Mouse (Mus musculus): ENCODE results near the gene Oip5. TPM values are rescaled to one million over a fixed set of nuclear protein-coding genes. Genes with fewer than 3 reads are reported as not detected.
A peak's percentile ranks its signal among the peaks of the same experiment; 100 is the strongest.
"Not testable (repeated sequence)": the region's sequence is repeated elsewhere in the genome, so short reads cannot be mapped to it uniquely, and the experiment has no call there.

Oip5 gene
- polyA plus RNA-seq, 1 experiment from 2014 or later = 3.2 TPM

DNA sequence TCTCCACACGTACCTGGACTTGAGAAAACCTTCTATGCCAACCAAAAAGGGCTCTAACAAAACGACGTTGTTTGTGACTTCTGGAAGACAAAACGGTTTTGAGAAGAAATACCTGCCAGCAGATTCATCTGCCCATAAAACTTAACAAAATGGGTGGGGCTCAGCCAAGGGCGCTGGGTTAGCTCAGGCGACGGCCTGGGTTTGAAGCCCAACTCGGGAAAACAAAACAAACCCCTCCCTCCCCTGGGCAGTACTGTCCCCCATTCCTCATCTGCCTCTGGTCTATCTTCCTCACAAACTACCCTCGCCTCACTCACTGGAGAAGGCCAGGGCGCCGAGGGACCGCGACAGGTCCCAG lies 449 bp downstream of the Oip5 start:
- ATAC-seq (ENCODE audit: low FRiP score) = no peak; the same call in 1 of the 2 replicates
- H3K27ac ChIP-seq = no peak overlapping the region
- H3K9ac ChIP-seq = peak overlapping the region; percentile 58
- peak overlapping the region; percentile 97 for H3K4me2 ChIP-seq (replicated peaks)
- no peaks in the 10 kb centered on the region for H3K36me3 ChIP-seq (replicated peaks; ENCODE audit: control insufficient read depth, insufficient read depth)
- no peak for DNase-seq (ENCODE audit: low spot score)
- H3K9me3 ChIP-seq (ENCODE audit: control insufficient read depth, low read length) = no peaks in the 10 kb centered on the region
- under 1% methylated on average over 13 of the region's 13 CpGs for WGBS
- H3K27me3 ChIP-seq (ENCODE audit: control insufficient read depth, insufficient read depth, low read length) = no peaks in the 10 kb centered on the region
- H3K4me3 ChIP-seq (replicated peaks; ENCODE audit: low read length) = peak overlapping the region; percentile 68
- peaks cover 2% of the 10 kb centered on the region; the same call in 1 of the 2 replicates for H3K4me1 ChIP-seq (replicated peaks; ENCODE audit: control insufficient read depth, insufficient read depth, low read length)

DNA sequence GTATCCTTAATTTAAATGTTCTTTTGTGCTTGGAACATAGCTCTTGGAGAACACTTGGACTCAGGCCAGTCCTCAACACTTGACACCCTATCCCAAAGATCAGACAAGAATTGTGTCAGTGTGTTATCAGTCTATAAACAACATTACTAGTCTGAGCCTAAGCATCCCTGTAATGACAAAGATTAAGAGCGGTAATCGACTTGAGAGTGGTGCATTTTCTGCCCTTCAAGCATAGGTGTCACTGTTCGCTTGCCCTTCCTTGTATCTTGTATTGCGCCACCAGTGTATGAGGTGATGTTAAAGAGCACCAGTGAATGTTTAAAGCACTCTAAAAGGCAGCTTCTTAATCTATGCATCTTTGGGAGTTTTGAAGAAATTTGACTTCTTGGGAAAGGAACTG lies 11.2 kb downstream of the Oip5 start:
- H3K27me3 ChIP-seq (ENCODE audit: control insufficient read depth, insufficient read depth, low read length) = no peaks in the 10 kb centered on the region
- WGBS = 97% methylated on average over 4 of the region's 4 CpGs
- DNase-seq (ENCODE audit: low spot score) (no peak), ATAC-seq (ENCODE audit: low FRiP score) (no peak)
- H3K27ac ChIP-seq = no peak overlapping the region
- no peaks in the 10 kb centered on the region for H3K4me1 ChIP-seq (replicated peaks; ENCODE audit: control insufficient read depth, insufficient read depth, low read length)
- H3K9ac ChIP-seq = no peak overlapping the region
- H3K4me3 ChIP-seq (replicated peaks; ENCODE audit: low read length) = no peak overlapping the region
- no peaks in the 10 kb centered on the region for H3K9me3 ChIP-seq (ENCODE audit: control insufficient read depth, low read length)
- no peak overlapping the region for H3K4me2 ChIP-seq (replicated peaks)
- peaks cover 72% of the 10 kb centered on the region for H3K36me3 ChIP-seq (replicated peaks; ENCODE audit: control insufficient read depth, insufficient read depth)

DNA sequence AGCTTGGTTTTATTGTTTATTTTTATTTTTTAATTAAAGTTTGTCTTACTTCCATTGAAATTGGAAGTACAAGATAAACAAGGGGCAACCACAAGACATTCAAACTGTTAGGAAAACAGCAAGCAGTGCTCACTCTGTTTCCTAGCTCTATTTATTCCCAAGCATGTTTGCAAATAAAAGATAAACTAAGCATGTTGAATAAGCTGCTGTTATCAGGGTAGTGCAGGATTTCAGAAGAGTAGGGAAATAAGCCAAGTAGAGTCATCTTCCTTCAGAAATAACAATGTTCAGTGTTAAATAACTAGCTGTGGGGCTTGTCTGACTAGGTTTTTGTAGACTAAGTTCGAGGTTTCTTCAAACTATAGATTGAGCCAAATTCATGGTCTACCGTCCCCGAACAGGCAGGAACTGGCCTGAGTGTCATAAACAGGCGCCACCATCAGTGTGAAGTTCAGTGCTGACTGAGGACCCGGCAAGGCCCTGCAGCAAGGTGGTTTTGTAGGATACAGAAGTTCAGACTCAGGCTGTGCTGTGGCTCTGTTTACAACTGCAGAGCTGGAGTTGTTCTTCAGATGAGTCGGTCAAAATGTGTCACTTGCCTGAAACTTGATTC lies 12.8 kb downstream of the Oip5 start:
- H3K4me1 ChIP-seq (replicated peaks; ENCODE audit: control insufficient read depth, insufficient read depth, low read length) = 0 out of 2 replicates have a peak, but pooled peaks cover 5% of the 10 kb centered on the region
- DNase-seq (ENCODE audit: low spot score) (no peak), ATAC-seq (ENCODE audit: low FRiP score) (no peak)
- H3K9me3 ChIP-seq (ENCODE audit: control insufficient read depth, low read length) = no peaks in the 10 kb centered on the region
- H3K4me3 ChIP-seq (replicated peaks; ENCODE audit: low read length) = no peak overlapping the region
- no peaks in the 10 kb centered on the region for H3K27me3 ChIP-seq (ENCODE audit: control insufficient read depth, insufficient read depth, low read length)
- H3K4me2 ChIP-seq (replicated peaks) = no peak overlapping the region
- WGBS = 94% methylated on average over 6 of the region's 6 CpGs
- peaks cover 86% of the 10 kb centered on the region for H3K36me3 ChIP-seq (replicated peaks; ENCODE audit: control insufficient read depth, insufficient read depth)
- H3K27ac ChIP-seq = no peak overlapping the region
- no peak overlapping the region for H3K9ac ChIP-seq

DNA sequence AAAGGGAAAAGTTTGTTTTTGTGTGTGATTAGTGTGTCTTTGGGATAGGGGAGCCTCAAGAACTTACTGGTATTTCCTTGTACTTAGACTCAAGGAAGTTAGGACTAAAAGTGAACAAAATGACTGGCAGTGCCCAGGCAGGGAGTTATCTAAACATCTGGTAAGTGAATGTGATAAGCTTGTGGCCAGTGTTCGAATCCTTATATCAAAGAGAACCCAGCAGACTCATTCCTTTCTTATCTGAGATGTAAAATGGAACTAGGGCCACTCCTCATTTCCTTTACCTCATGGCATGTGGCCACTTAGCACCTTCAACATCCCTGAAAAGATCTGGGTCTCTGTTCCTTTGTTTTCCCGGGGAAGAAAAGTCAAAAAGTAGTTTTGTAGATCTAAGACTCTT lies 14.4 kb downstream of the Oip5 start:
- Histone ChIP-seq H3K9ac (no peak overlapping the region), H3K27ac (no peak overlapping the region), H3K4me3 (replicated peaks; ENCODE audit: low read length) (no peak overlapping the region), H3K4me2 (replicated peaks) (no peak overlapping the region), H3K4me1 (replicated peaks; ENCODE audit: control insufficient read depth, insufficient read depth, low read length) (0 out of 2 replicates have a peak, but pooled peaks cover 5% of the 10 kb centered on the region), H3K36me3 (replicated peaks; ENCODE audit: control insufficient read depth, insufficient read depth) (peaks cover 91% of the 10 kb centered on the region), H3K9me3 (ENCODE audit: control insufficient read depth, low read length) (no peaks in the 10 kb centered on the region), H3K27me3 (ENCODE audit: control insufficient read depth, insufficient read depth, low read length) (no peaks in the 10 kb centered on the region)
- DNase-seq (ENCODE audit: low spot score) = no peak
- 83% methylated on average over 2 of the region's 2 CpGs for WGBS
- ATAC-seq (ENCODE audit: low FRiP score) = no peak

DNA sequence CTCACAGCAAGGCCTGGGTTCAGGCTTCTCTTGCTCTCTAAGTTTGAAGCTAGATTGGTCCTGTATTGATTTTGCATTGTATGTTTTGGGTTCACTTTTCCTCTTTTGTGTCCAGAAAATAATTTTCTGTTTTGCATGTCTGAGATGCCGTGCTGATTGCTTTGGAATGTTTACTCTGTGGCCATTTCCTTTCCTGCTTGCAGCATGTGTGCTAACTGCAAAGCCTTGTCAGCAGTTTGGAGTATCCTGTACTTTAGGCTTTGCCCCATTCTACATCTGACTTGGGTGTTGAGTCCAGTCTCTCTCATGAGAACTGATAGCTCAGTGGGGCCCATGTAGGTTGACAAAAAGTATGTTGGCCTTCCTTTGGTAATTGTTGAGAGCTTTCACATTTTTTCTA lies 15.8 kb downstream of the Oip5 start:
- DNase-seq (ENCODE audit: low spot score) (no peak), ATAC-seq (ENCODE audit: low FRiP score) (no peak)
- 88% methylated on average over 1 of the region's 1 CpGs for WGBS
- Histone ChIP-seq H3K9me3 (ENCODE audit: control insufficient read depth, low read length) (no peaks in the 10 kb centered on the region), H3K27ac (no peak overlapping the region), H3K4me1 (replicated peaks; ENCODE audit: control insufficient read depth, insufficient read depth, low read length) (0 out of 2 replicates have a peak, but pooled peaks cover 5% of the 10 kb centered on the region), H3K4me3 (replicated peaks; ENCODE audit: low read length) (no peak overlapping the region), H3K4me2 (replicated peaks) (no peak overlapping the region), H3K9ac (no peak overlapping the region), H3K36me3 (replicated peaks; ENCODE audit: control insufficient read depth, insufficient read depth) (peaks cover 92% of the 10 kb centered on the region), H3K27me3 (ENCODE audit: control insufficient read depth, insufficient read depth, low read length) (no peaks in the 10 kb centered on the region)

DNA sequence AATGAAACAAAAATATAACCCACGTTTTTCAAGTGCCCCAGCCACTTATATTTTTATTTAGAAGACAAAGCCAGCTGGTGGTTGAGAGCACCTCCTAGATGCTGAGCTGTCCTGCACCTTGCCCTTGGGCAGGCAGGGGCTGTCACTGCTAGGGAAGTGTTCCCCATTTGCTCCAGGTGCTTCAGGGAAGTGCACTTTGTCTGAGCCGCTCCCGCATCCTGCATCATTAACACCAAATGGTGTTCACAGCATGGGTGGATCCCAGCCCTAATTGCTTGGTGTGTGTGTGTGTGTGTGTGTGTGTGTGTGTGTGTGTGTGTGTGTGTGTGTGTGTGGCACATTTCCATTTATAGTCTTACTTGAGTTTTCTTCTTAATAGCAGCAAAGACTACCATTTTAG lies 16.7 kb downstream of the Oip5 start:
- H3K4me1 ChIP-seq (replicated peaks; ENCODE audit: control insufficient read depth, insufficient read depth, low read length); H3K9ac ChIP-seq; H3K27me3 ChIP-seq (ENCODE audit: control insufficient read depth, insufficient read depth, low read length); H3K9me3 ChIP-seq (ENCODE audit: control insufficient read depth, low read length); H3K4me3 ChIP-seq (replicated peaks; ENCODE audit: low read length); DNase-seq (ENCODE audit: low spot score); H3K27ac ChIP-seq; H3K4me2 ChIP-seq (replicated peaks); ATAC-seq (ENCODE audit: low FRiP score): not testable (repeated sequence)
- peaks cover 92% of the 10 kb centered on the region for H3K36me3 ChIP-seq (replicated peaks; ENCODE audit: control insufficient read depth, insufficient read depth)
- WGBS = 61% methylated on average over 3 of the region's 3 CpGs

DNA sequence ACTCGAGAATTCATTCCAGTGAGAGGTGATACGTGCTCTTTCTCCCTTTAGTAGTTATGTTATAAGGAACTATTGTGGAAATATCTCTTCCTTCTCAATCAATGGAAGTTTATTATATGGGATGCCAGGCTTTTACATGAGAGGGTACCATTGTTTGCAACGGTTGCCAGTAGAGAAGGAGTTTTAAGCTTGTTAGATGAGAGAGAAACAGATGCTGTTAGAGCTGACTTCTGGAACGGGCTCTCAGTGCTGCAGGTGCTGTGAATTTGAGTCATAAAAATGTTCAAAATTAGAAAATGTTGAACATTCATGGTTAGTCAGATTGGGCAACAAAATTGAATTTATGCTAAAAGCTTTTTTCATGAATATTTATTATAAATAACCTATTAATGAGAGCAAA lies 17.2 kb downstream of the Oip5 start:
- peaks cover 91% of the 10 kb centered on the region for H3K36me3 ChIP-seq (replicated peaks; ENCODE audit: control insufficient read depth, insufficient read depth)
- ATAC-seq (ENCODE audit: low FRiP score) (no peak), DNase-seq (ENCODE audit: low spot score) (no peak)
- 88% methylated on average over 4 of the region's 4 CpGs for WGBS
- no peaks in the 10 kb centered on the region for H3K9me3 ChIP-seq (ENCODE audit: control insufficient read depth, low read length)
- no peak overlapping the region for H3K4me2 ChIP-seq (replicated peaks)
- H3K9ac ChIP-seq = no peak overlapping the region
- no peak overlapping the region for H3K4me3 ChIP-seq (replicated peaks; ENCODE audit: low read length)
- H3K27ac ChIP-seq = no peak overlapping the region
- no peaks in the 10 kb centered on the region for H3K27me3 ChIP-seq (ENCODE audit: control insufficient read depth, insufficient read depth, low read length)
- H3K4me1 ChIP-seq (replicated peaks; ENCODE audit: control insufficient read depth, insufficient read depth, low read length) = 0 out of 2 replicates have a peak, but pooled peaks cover 5% of the 10 kb centered on the region

DNA sequence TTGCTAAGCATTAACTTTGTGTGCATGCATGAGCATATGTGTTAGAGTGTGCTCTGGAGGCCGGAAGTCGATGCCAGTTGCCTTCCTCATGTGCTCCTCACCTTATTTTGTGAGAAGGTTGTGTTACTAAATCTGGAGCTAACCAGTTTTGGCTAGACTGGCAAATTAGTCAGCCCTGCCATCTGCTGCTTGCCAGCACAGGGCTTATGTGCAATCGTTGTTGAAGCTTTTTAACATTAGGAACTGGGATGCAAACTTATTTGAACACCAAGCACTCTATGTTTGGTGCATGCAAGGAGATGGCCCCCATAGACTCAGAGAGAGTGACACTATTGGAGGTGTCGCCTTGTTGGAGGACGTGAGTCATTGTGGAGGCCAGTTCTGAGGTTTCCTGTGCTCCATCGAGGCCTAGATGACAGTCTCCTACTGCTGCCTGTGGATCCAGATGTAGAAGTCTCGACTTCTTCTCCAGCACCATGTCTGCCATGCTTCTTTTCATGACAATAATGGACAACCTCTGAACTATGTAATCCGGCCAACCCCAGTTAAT lies 21.4 kb downstream of the Oip5 start:
- DNase-seq (ENCODE audit: low spot score) (no peak), ATAC-seq (ENCODE audit: low FRiP score) (no peak)
- Histone ChIP-seq H3K9ac (no peak overlapping the region), H3K4me3 (replicated peaks; ENCODE audit: low read length) (no peak overlapping the region), H3K27ac (no peak overlapping the region), H3K9me3 (ENCODE audit: control insufficient read depth, low read length) (no peaks in the 10 kb centered on the region), H3K4me2 (replicated peaks) (no peak overlapping the region), H3K27me3 (ENCODE audit: control insufficient read depth, insufficient read depth, low read length) (no peaks in the 10 kb centered on the region), H3K36me3 (replicated peaks; ENCODE audit: control insufficient read depth, insufficient read depth) (peaks cover 55% of the 10 kb centered on the region), H3K4me1 (replicated peaks; ENCODE audit: control insufficient read depth, insufficient read depth, low read length) (peaks cover 24% of the 10 kb centered on the region)
- 89% methylated on average over 8 of the region's 8 CpGs for WGBS

DNA sequence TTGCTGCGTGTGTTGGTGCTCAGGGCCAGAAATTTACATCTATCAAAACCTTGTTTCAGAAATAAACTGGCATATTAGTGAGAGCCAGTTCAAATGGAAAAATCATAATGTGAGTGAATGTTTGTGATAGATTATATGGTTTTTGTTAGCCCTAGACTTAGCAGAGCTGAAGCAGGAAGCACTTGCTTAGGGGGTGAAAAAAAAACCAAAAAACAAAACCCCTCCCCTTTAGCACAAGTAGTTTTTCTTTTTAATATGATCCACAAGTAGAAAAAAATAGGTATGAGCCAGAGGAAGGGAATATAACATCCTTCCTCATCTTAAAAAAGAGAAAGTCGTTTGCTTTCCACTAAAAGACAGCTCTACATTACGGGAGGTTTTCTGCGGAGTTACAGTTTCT lies 23.0 kb downstream of the Oip5 start:
- Histone ChIP-seq H3K27ac (no peak overlapping the region), H3K9ac (peak overlapping the region; percentile 89), H3K4me2 (replicated peaks) (peak overlapping the region; percentile 61), H3K4me3 (replicated peaks; ENCODE audit: low read length) (peak overlapping the region; percentile 93), H3K27me3 (ENCODE audit: control insufficient read depth, insufficient read depth, low read length) (no peaks in the 10 kb centered on the region), H3K4me1 (replicated peaks; ENCODE audit: control insufficient read depth, insufficient read depth, low read length) (peaks cover 19% of the 10 kb centered on the region), H3K36me3 (replicated peaks; ENCODE audit: control insufficient read depth, insufficient read depth) (peaks cover 46% of the 10 kb centered on the region), H3K9me3 (ENCODE audit: control insufficient read depth, low read length) (no peaks in the 10 kb centered on the region)
- WGBS = 54% methylated on average over 4 of the region's 4 CpGs
- ATAC-seq (ENCODE audit: low FRiP score) (no peak), DNase-seq (ENCODE audit: low spot score) (no peak)

All from hindbrain, embryonic 14.5 days (tissue).